Mouse (Mus musculus) left cerebral cortex, postnatal 36 days (tissue): ENCODE data around the gene Thtpa. TPM values are rescaled to one million over a fixed set of nuclear protein-coding genes. Genes with fewer than 3 reads are reported as not detected.

Source experiments
- DNase-seq, 2 experiments: peaks; one replicate each; pipeline ENCODE4 v3.0.0; 2021 to 2022; ENCODE audit warnings: low spot score in 2 of 2, mixed read lengths in 1 of 2
- intact Hi-C: fragments of 180-260 bp; cut with DNase I; formaldehyde crosslinking; loops from one replicate; pipeline ENCODE4 v1.15.1; 2025
- total RNA-seq, 2 experiments: library from RNA; stranded (reverse); gene quantifications; 2 replicates each; pipeline ENCODE4 v1.2.3; 2021

The Thtpa gene
- total RNA-seq: 10 to 100 TPM; 24.3 to 29.5 TPM

DNA sequence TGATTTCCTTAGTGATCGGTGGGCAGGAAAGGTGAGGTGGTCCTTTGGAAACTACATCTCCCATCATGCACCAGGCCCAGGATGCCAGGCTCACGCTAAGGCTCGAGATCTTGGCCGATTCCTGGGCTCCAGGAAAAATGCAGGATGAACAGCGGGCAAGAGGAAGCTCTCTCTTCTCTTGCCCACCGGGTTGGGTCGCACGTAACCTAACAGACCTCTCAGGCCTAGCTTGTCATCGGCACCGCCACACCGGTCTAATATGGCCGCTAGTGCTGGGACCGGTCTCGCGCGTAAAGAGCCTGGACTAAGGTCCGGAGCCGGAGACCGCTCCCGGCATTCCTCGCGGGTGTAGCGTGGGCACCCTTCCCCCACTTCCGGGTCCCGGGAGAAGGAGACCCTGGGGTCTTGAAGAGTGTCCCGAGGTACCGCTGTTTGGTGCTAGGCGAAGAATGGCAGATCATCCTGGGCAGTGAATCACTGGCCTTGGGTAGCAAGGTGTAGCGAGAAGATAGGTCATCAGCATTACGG is at the start of gene Thtpa:
Gene Thtpa (plus strand): TSS at position 81 of the 528 bp plus-strand sequence.
- intact Hi-C loops: loop anchor here (5.0 kb wide), 1 partner anchor 197 kb away; no protein-coding TSS in a partner anchor
- peak; percentile 86 to 88 for DNase-seq

DNA sequence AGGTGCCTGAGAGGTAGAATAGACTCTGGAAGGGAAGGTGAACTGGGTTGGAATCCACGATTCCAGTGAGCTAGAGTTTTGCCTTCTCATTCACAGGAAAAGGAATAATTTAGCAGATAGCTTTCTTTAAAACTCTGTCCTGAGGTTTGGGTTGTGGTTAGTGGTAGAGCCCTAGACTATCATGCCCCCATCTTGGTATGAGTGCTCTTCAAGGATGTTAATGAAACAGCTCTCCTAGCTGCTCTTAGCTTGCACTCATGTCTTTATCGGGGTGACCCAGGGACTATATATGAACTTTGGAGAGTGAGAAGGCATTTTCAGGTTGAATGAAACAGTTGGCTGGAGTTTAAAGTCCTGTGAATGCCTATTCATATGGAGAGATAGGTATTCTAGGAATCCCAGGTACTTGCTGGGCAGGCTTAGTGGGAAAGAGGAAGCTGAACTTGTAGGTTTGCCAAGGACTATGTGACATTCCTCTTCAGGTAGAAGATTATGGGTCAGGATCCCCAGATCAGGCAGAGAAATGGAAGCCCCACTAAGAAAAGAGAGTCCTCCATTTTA is 46.5 kb upstream of the Thtpa start:
- DNase-seq: no peak
- intact Hi-C loops: no loop called here

DNA sequence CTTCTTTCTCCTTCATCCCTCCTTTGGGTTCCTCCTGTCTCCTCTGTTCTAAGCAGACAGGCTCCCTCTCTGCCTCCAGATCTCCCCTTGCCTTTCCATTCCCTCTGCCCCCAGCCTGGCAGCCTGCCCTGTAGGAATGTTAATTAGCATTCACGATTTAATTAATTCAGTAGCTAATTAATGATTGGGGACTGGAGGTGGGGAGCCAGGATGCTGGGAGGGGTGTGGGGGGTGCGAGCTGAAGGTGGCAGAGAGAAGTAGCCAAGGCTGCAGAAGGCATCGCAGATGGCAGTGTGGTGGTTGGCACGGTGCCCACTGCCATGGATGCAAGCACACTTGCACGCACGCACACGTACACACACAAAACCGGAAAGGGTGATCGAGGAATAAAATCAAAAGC is 42.1 kb upstream of the Thtpa start:
- DNase-seq: peak; percentile 71 to 78
- intact Hi-C loops: no loop called here

DNA sequence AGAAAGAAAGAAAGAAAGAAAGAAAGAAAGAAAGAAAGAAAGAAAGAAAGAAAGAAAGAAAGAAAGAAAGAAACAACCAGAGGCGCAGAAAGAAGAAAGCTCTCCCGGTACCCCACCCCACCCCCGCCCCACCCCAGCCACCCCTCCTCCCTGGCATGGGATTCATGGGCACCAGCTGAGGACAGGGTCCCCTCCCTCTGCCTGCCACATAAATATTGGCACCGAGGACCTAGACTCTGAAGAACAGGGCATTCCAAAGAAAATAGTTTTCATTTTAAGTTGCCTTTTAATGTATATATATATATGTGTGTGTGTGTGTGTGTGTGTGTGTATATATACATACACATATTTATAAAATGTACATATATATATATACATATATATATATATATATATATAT is 41.5 kb upstream of the Thtpa start:
- intact Hi-C loops: no loop called here

DNA sequence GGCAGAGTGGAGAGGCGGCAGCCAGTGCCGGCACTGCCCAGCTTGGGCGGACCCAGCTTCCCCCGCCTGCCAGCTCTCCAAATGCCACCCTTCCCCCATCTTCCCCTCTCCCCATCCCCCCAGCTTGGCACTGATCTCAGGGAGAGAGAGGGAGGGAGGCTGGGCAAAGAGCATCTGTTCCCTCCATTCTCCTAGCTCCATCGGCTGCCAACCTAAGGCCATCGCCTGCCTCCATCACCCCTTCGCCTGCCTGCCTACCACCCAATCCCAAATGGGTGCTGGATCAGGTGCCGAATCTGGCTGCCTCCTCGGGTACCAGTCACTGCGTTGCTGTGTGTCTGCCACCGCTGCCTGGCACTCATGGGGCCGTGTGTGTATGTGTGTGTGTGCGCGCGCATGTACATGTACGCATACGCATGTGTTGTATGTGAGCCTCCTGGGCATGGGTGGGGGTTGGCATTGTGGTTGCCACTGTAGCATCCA is 40.8 kb upstream of the Thtpa start:
- intact Hi-C loops: loop anchor here (2.0 kb wide), 1 partner anchor 37 kb away; no protein-coding TSS in a partner anchor
- DNase-seq: peak; percentile 83 to 84

More for the DNA sequence above, 41.5 kb upstream of the Thtpa start:
- DNase-seq: no peak

DNA sequence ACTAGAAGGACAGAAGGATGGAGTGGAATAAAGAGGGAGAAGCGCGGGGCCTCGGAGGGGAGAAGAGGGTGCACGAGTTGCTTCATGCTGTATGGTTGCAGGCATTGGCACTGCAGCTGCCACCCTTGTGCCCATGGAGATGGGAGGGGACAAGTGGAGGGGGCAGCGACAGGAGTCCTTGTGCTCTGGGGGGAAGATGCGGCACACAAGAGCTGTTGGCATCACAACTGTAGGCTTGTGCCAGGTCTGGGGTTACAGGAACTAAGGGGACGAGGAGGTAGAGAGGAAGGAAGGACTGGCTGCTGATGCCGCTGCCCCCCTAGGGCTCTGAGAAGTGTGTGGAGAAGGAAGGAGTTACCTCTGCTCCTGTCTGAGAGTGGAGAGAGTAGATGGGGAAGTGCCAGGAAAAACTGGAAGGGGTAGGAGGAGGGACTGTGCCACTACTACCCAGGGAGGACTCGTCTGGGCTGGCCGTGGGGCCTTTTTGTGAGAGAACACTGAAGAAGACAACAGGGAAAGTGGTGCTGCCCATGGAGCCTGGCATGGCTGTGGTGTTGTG is 40.3 kb upstream of the Thtpa start:
- DNase-seq: peak in 1 of 2 experiments; percentile 60
- intact Hi-C loops: loop anchor here (2.0 kb wide), 1 partner anchor 37 kb away; no protein-coding TSS in a partner anchor

DNA sequence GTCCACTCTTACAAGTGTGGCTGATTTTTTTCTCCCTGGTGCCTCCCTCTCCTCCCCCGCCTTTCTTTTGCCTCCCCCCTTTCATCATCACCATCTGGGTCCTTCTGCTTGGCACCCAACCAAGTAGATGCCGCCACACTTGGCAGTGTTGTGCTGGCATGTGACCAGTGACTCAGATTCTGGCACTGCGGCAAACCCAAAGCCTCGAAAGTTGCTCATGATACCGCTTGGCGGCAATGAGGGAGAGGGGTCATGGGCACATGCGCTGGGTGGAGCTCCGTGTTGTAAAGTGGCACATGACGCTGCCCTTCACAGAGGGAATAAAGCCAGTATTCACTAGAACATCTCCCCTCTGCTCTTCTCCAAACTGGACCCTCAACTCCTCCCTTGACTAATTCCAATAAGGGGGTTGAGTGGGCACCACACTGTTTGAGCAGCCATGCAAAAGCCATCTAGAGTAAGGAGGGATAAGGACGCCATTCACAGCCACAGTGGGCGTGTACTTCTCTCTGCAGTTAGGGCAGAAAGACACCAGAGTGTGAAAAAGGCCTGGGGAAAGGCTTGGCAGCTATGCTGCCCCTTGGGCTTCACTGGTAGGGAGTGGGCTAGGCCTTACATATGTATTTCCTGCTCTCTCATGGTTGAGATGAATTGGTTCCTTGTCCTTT is 39.3 kb upstream of the Thtpa start:
- peak; percentile 85 to 88 for DNase-seq
- intact Hi-C loops: loop anchor here (2.0 kb wide), 1 partner anchor 36 kb away; no protein-coding TSS in a partner anchor

DNA sequence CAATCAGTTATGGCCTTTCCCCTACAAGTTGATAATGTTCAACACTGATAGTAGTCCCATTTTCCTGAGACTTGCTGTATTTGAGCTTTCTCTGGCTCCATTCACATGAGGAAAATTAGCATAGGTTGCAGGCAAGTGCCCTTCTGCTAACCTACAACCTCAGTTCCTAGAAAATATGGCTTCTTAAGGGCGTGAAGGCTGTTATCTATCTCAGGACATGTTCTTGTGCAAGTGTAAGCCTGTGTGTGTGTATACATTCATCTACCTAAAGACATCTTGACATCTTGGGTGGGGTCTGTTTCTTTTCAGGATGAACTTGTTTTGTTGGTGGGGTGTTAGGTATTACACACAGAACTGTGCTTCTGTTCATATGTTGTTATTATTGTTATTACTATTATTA is 35.6 kb upstream of the Thtpa start:
- intact Hi-C loops: no loop called here
- DNase-seq: no peak

DNA sequence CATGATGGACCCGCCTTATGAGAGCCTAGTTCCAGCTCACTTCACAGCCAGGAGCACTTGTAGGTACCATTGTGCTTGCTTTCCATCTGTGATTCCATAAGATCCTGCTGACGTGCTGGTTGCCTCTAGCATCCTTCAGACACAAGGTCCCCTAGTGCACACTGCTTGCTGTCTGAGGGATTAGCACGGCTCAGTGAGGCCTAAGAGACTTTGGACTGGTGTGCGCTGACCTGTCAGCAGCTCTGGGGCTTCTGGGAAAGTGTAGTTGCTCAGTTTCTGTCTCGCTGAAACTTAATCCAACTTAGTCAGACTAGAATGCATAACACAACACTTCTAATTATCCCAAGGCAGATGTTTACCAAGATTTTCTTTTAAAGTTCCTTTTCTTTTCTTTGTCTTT is 34.7 kb upstream of the Thtpa start:
- intact Hi-C loops: loop anchor here (5.0 kb wide), 1 partner anchor 33 kb away; no protein-coding TSS in a partner anchor
- DNase-seq: no peak

DNA sequence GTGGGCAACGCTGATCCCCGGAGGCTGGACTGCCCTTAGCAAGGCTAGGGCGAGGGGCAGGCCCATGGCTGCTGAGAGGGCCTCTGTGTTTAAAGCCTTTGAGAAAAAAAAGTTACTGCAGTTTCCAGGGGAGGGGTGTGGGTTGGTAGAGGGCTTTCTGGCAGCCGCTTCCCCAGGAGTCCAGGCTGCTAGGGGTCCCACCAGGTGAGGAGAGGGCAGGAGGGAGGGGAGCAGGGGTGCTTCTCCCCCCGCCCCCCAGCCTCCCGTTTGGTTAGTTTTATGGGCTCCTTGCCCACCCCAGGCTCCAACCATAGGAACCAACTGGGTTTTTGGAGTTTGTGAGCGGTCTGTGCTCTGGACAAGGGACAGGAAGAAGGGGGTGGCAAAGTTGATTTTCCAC is 32.7 kb upstream of the Thtpa start:
- intact Hi-C loops: loop anchor here (5.0 kb wide), 1 partner anchor 35 kb away; no protein-coding TSS in a partner anchor
- no peak for DNase-seq

DNA sequence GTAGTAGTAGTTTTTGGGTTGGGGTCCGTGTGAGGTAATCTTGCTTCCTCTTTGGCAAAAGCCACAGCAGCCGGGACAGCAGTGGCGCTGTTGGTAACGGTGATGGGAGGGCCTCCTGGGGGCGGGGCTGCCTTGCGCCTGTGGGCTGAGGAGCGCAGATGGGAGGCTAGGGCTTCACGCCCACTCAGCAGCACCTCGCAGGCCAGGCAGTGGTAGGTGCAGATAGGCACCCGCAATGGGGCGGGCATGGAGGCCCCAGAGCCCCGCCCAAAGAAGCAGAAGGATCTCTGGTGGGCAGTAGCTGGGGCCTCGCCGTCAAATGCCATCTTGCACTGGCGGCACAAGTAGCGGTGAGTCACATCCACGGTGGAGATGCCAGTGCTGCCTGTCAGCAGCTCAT is 32.0 kb upstream of the Thtpa start:
- intact Hi-C loops: loop anchor here (5.0 kb wide), 1 partner anchor 35 kb away; no protein-coding TSS in a partner anchor
- DNase-seq: peak; percentile 64 to 79

DNA sequence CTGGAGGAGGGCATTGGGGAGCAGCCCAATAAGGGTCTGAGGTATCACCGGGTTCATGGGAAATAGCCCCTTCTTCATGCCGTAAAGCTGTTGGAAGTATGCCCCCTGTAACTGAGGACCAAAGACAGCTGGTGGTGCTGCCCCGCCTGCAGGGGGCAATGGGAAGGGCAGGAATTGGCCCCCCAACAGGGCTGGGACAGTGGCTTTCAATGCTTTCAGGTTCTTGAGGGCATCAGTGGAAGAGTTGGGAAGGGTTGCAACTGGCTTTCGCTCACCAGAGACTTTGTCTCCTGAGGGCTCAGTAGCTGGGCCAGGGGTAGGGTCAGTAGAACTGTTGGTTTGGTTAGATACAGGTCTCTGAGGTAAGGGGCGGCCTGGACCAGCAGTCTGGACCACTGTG is 31.5 kb upstream of the Thtpa start:
- no peak for DNase-seq
- intact Hi-C loops: loop anchor here (5.0 kb wide), 1 partner anchor 36 kb away; no protein-coding TSS in a partner anchor

DNA sequence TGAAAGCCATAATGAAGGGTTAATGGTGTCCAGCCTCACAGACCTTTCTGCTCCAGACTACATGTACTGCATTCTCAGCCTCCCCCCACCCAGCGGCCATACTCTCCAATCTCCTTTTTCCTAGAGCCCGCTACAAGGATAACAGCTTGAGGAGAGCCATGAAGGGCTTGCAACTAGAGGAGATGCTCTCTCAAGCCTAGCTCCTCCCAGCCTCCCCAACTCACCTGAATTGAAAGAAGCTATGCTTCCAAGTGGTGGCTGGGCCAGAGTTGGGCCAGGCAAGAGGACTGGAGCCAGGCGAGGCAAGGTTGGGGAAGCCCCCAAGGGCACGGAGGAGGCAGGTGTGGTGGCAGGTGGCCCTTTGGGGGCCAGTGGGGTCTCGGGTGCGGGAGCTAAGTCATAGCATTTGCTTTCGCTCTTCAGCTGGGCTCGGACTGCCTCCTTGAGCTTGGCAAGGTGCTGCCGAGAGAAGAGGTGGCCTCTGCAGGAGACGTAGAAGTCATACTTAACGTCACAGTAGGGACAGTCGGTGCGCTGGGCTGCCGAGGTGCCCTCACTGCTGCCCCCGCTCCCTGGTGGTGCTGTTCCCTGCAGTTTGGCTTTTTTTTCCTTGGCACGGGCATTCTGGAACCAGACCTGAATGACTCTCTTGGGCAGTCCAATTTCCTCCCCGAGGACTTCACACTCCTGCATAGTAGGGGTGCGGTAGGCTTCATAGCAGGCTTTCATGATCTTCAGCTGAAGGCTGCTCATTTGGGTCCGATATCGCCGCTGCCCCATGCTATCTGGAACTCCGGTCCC is 30.8 kb upstream of the Thtpa start:
- intact Hi-C loops: loop anchor here (5.0 kb wide), 1 partner anchor 36 kb away; no protein-coding TSS in a partner anchor
- DNase-seq: peak in 1 of 2 experiments; percentile 21

DNA sequence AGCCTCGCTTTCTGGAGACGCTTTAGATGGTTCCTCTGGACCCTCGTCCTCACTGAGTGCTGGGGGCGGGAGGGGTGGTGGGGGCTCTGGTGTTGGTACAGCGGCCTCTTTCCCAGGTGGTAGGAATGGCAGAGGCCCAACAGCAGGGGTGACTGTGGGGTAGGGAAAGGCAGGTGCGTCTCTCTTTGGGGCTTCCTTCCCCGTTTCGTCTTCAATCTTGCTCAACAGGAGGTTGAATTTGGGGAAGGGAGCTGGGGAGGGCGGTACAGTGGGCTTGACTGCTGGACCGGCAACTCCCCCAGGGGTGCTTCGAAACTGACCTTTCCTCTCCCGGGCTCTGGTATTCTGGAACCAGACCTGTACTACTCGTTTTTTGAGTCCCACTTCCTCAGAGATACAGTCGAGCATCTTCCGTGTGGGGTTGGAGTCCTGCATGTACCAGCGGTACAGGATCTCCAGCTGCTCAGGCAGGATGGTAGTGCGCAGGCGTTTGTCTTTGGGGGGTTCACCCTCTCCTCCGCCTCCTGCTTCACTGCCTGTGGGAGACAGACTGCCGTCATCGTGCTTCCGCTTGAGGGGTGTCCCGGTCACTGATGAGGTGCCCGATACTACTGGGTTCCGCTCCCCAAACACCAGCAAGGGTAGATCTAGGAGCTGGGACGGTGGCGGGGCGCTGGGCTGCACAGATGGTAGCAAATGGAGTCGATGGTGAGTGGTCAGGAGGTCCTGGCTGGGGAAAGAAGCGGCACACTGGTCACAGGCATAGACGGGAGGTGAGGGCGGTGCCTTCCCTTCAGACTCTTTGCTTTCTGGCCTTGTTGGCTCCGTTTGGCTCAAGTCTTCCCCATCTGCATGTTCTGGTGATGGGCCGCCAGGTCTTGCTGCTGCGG is 29.9 kb upstream of the Thtpa start:
- intact Hi-C loops: loop anchor here (5.0 kb wide), 1 partner anchor 37 kb away; no protein-coding TSS in a partner anchor
- DNase-seq: peak in 1 of 2 experiments; percentile 20

DNA sequence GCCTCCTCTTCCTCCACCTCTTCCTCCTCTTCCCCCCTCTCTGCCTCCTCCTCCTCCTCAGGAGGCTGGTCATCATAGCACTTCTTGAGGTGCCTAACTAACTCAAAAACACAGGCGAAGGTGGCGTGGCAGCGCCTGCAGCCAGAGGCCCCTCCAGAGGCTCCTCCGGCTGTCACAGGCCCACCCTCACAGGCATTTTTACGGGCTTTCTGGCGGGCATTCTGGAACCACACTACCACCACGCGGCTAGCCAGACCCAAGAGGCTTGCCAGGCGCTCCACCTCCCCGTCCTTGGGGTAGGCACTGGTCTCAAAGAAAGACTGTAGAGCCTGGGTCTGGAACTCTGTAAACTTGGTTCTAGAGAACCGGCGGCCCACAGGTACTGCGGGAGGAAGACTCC is 29.2 kb upstream of the Thtpa start:
- peak in 1 of 2 experiments; percentile 14 for DNase-seq
- intact Hi-C loops: no loop called here

DNA sequence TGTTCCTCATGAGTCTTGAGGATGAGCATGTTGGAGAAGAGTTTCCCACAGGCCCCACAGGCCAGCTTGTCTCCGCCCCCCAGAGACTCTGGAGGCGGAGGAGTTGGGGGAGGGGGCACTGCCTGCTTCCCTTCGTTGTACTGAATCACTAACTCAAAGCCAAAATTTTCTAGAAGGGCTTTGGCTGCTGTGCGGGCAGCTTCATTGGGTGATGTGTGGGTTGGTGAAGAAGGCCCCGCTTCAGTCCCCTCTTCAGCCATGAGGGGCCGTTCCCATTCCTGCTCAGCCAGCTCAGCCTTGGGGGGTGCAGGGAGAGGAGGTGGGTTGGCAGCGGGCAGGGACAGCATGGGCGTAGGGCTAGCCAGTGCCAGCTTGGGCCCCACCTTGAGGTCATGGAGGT is 28.5 kb upstream of the Thtpa start:
- intact Hi-C loops: no loop called here

DNA sequence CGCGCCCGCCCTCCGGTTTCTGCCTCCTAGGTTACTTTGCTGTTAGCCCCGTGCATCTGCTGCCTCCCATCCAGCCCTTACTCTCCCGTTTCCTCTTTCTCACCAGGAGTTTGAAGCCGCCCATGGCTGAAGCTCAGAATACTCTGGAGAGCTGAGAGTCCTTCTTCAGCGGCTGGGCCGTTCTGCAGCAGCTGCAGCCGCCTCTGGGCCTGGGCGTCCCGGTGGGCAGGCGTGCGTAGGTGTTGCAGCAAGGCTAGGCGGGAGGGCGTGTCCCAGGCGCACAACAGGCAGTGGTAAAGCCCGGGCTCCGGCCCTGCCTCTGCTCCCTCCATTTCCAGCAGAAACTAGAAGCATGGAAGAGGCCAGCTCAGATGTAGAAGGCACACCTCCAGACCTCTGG is 22.8 kb upstream of the Thtpa start:
- intact Hi-C loops: no loop called here
- peak in 1 of 2 experiments; percentile 63 for DNase-seq

More for the DNA sequence above, 28.5 kb upstream of the Thtpa start:
- peak in 1 of 2 experiments; percentile 59 for DNase-seq

DNA sequence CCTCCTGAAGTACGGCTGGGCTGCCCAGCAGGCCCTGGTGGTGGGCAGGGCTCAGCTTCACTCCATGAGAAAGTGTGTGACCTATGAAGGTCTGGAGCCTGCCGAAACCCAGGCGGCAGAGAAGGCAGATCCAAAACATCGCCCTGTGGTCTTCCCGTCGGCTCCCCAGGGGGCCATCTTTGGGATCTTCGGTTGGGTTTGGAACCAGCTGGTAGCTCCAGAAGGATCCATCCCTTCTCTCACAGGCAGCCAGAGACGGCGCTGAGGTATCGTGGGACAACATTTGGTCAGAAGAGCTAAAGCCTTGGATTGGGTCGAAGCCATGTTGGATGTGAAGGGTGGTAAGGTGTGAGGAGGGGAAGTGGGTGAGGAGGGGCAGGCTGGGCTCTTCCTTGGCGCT is 20.2 kb upstream of the Thtpa start:
- no peak for DNase-seq
- intact Hi-C loops: no loop called here
